Mouse (Mus musculus): ENCODE data around the gene Fkbpl. TPM values are rescaled to one million over a fixed set of nuclear protein-coding genes. Genes with fewer than 3 reads are reported as not detected.

Gene Fkbpl
- polyA plus RNA-seq, 1 experiment from 2014 or later, result 14.5 TPM

GRCm38 (mm10) chr17:34673139-34673538, 28.6 kb downstream of the Fkbpl start:
- TF ChIP-seq CTCF (IDR thresholded peaks at IDR 0.05) (no peak), EP300 (IDR thresholded peaks at IDR 0.05) (no peak)
- H3K27me3 ChIP-seq (replicated peaks; ENCODE audit: insufficient read depth, low read length), result peaks cover 43% of the 10 kb centered on the region
- H3K4me1 ChIP-seq (ENCODE audit: insufficient read depth, low read depth, low read length), result peaks cover 10% of the 10 kb centered on the region; the same call in 1 of the 2 replicates
- H3K9me3 ChIP-seq (ENCODE audit: low read length), result no peaks in the 10 kb centered on the region
- no peak overlapping the region for H3K9ac ChIP-seq (replicated peaks; ENCODE audit: low read depth)
- H3K4me3 ChIP-seq (ENCODE audit: low read depth, low read length), result no peak overlapping the region
- H3K36me3 ChIP-seq (ENCODE audit: insufficient read depth, low read length), result no peaks in the 10 kb centered on the region
- ATAC-seq (no peak), DNase-seq (ENCODE audit: low spot score) (no peak)
- no peak overlapping the region for H3K4me2 ChIP-seq (replicated peaks; ENCODE audit: low read depth, low read length)
- H3K27ac ChIP-seq (ENCODE audit: low read length), result no peak overlapping the region
- 86% methylated on average over 7 of the region's 7 CpGs for WGBS

DNA sequence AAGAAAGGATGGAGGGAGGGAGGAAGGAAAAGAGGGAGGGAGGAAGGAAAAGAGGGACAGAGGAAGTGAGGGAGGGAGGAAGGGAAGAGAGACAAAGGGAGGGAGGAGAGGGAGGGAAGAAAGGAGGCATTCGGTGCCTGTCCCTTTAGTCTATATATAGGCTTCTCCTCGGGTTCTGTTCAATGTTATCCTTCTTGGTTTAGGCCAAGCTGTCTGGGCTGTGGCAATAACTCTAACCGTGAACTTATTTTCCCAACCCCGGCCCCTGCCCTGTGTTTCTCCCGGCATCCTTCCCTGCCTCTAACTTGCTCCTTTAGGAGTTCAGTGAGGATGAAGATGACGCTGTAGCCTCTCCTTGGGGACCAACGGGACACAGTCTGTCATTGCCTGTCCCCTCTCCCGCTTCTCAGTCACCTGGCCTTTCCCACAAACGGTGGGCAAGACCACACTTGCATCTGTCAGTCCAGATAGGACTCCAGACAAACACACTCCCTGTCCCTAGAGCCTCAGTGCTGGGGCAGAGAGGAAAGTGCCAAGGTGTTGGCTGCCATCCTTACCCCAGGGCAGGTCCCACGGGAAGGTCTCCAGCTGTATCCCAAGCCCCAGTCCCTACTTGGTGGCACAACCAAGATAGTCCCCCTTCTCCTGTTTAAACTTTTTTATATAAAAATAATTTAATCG, 30.1 kb downstream of the Fkbpl start:
- DNase-seq (ENCODE audit: low spot score) (no peak), ATAC-seq (no peak)
- TF ChIP-seq EP300 (IDR thresholded peaks at IDR 0.05) (no peak), CTCF (IDR thresholded peaks at IDR 0.05) (no peak)
- Histone ChIP-seq H3K4me3 (ENCODE audit: low read depth, low read length) (no peak overlapping the region), H3K27ac (ENCODE audit: low read length) (no peak overlapping the region), H3K27me3 (replicated peaks; ENCODE audit: insufficient read depth, low read length) (peaks cover 54% of the 10 kb centered on the region), H3K4me1 (ENCODE audit: insufficient read depth, low read depth, low read length) (peaks cover 10% of the 10 kb centered on the region; the same call in 1 of the 2 replicates), H3K4me2 (replicated peaks; ENCODE audit: low read depth, low read length) (no peak overlapping the region), H3K36me3 (ENCODE audit: insufficient read depth, low read length) (no peaks in the 10 kb centered on the region), H3K9ac (replicated peaks; ENCODE audit: low read depth) (no peak overlapping the region), H3K9me3 (ENCODE audit: low read length) (no peaks in the 10 kb centered on the region)
- 47% methylated on average over 11 of the region's 11 CpGs for WGBS

- peak; percentile 67 for ATAC-seq
- H3K27me3 ChIP-seq (replicated peaks; ENCODE audit: insufficient read depth, low read length), result peaks cover 46% of the 10 kb centered on the region
- WGBS, result 38% methylated on average over 13 of the region's 13 CpGs
- peak; percentile 68 for DNase-seq (ENCODE audit: low spot score)
- H3K27ac ChIP-seq (ENCODE audit: low read length), result no peak overlapping the region
- H3K4me2 ChIP-seq (replicated peaks; ENCODE audit: low read depth, low read length), result no peak overlapping the region
- no peaks in the 10 kb centered on the region for H3K9me3 ChIP-seq (ENCODE audit: low read length)
- H3K4me1 ChIP-seq (ENCODE audit: insufficient read depth, low read depth, low read length), result peaks cover 10% of the 10 kb centered on the region; the same call in 1 of the 2 replicates
- TF ChIP-seq EP300 (IDR thresholded peaks at IDR 0.05), result peak; percentile 31; the same call in 1 of the 2 replicates
- no peak for TF ChIP-seq CTCF (IDR thresholded peaks at IDR 0.05)
- H3K9ac ChIP-seq (replicated peaks; ENCODE audit: low read depth), result no peak overlapping the region
- no peaks in the 10 kb centered on the region for H3K36me3 ChIP-seq (ENCODE audit: insufficient read depth, low read length)
- H3K4me3 ChIP-seq (ENCODE audit: low read depth, low read length), result no peak overlapping the region
Measured at GRCm38 (mm10) chr17:34675205-34676092, 30.9 kb downstream of the Fkbpl start.

GRCm38 (mm10) chr17:34676093-34676460, 31.5 kb downstream of the Fkbpl start:
- no peak overlapping the region for H3K27ac ChIP-seq (ENCODE audit: low read length)
- no peak overlapping the region for H3K4me3 ChIP-seq (ENCODE audit: low read depth, low read length)
- no peak overlapping the region for H3K4me2 ChIP-seq (replicated peaks; ENCODE audit: low read depth, low read length)
- H3K27me3 ChIP-seq (replicated peaks; ENCODE audit: insufficient read depth, low read length), result peaks cover 40% of the 10 kb centered on the region
- ATAC-seq, result no peak
- DNase-seq (ENCODE audit: low spot score), result no peak
- H3K9me3 ChIP-seq (ENCODE audit: low read length), result no peaks in the 10 kb centered on the region
- H3K9ac ChIP-seq (replicated peaks; ENCODE audit: low read depth), result no peak overlapping the region
- no peaks in the 10 kb centered on the region for H3K36me3 ChIP-seq (ENCODE audit: insufficient read depth, low read length)
- peaks cover 10% of the 10 kb centered on the region; the same call in 1 of the 2 replicates for H3K4me1 ChIP-seq (ENCODE audit: insufficient read depth, low read depth, low read length)
- WGBS, result 48% methylated on average over 6 of the region's 6 CpGs
- TF ChIP-seq EP300 (IDR thresholded peaks at IDR 0.05) (no peak), CTCF (IDR thresholded peaks at IDR 0.05) (no peak)

DNA sequence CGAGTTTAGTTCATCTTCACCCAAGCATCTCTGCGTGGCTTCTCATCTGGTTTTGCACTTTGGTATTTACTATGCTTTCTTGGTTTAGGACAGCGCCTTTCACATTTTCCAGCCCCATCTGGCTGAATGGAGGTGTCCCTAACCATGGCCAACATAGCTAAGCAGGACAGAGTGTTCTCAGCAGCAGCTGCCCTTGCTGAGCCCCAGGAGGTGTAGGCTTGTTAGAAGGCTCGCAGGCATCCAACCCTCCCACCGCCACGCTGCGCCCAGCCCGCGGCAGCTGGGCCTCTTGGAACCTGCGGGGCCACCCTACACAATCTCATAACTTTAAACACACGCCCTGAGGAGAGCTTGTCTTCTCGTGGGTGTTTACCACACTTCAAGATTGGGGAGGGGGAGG, 32.1 kb downstream of the Fkbpl start:
- Histone ChIP-seq H3K4me1 (ENCODE audit: insufficient read depth, low read depth, low read length) (peaks cover 6% of the 10 kb centered on the region; the same call in 1 of the 2 replicates), H3K27ac (ENCODE audit: low read length) (no peak overlapping the region), H3K9ac (replicated peaks; ENCODE audit: low read depth) (no peak overlapping the region), H3K36me3 (ENCODE audit: insufficient read depth, low read length) (no peaks in the 10 kb centered on the region), H3K4me3 (ENCODE audit: low read depth, low read length) (no peak overlapping the region), H3K9me3 (ENCODE audit: low read length) (no peaks in the 10 kb centered on the region), H3K27me3 (replicated peaks; ENCODE audit: insufficient read depth, low read length) (peaks cover 34% of the 10 kb centered on the region), H3K4me2 (replicated peaks; ENCODE audit: low read depth, low read length) (no peak overlapping the region)
- DNase-seq (ENCODE audit: low spot score) (no peak), ATAC-seq (no peak)
- WGBS, result 54% methylated on average over 12 of the region's 12 CpGs
- TF ChIP-seq EP300 (IDR thresholded peaks at IDR 0.05) (no peak), CTCF (IDR thresholded peaks at IDR 0.05) (no peak)

- Histone ChIP-seq H3K27me3 (replicated peaks; ENCODE audit: insufficient read depth, low read length) (peaks cover 10% of the 10 kb centered on the region), H3K36me3 (ENCODE audit: insufficient read depth, low read length) (no peaks in the 10 kb centered on the region), H3K27ac (ENCODE audit: low read length) (no peak overlapping the region), H3K4me2 (replicated peaks; ENCODE audit: low read depth, low read length) (no peak overlapping the region), H3K4me1 (ENCODE audit: insufficient read depth, low read depth, low read length) (peaks cover 29% of the 10 kb centered on the region), H3K4me3 (ENCODE audit: low read depth, low read length) (no peak overlapping the region), H3K9ac (replicated peaks; ENCODE audit: low read depth) (no peak overlapping the region), H3K9me3 (ENCODE audit: low read length) (no peaks in the 10 kb centered on the region)
- TF ChIP-seq CTCF (IDR thresholded peaks at IDR 0.05) (no peak), EP300 (IDR thresholded peaks at IDR 0.05) (no peak)
- DNase-seq (ENCODE audit: low spot score), result no peak
- WGBS, result 85% methylated on average over 26 of the region's 26 CpGs
- no peak for ATAC-seq
Measured at GRCm38 (mm10) chr17:34680191-34680590, 35.6 kb downstream of the Fkbpl start.

All from lung, postnatal 0 days (tissue).